Mouse (Mus musculus) midbrain, embryonic 13.5 days (tissue): ENCODE measurements at regions not wholly inside any gene's neighbourhood (a gene's known extent, or its start where the extent isn't known, plus 50 kb on each side); places are given as distances from the start of the nearest gene placed in this dataset.
A peak's percentile ranks its signal among the peaks of the same experiment; 100 is the strongest.

Experiments used
- ATAC-seq: fragments of 200-750 bp; cut with Nextera tagmentation; 2 replicates; pipeline ENCODE4 v1.8.0; 2017; ENCODE audit warnings: mild to moderate bottlenecking, moderate TSS enrichment, moderate library complexity
- H3K27ac ChIP-seq: fragments of 300-500 bp; sonication (generic); 2 replicates; pipeline ENCODE4 v1.5.1; 2015; ENCODE audit warnings: inconsistent platforms, mild to moderate bottlenecking, moderate library complexity
- H3K27me3 ChIP-seq: fragments of 300-500 bp; sonication (generic); 2 replicates; pipeline ENCODE4 v1.6.1; 2015; ENCODE audit warnings: mild to moderate bottlenecking, inconsistent platforms
- H3K36me3 ChIP-seq: fragments of 300-500 bp; sonication (generic); 2 replicates; pipeline ENCODE4 v1.6.1; 2015; ENCODE audit warnings: mild to moderate bottlenecking, inconsistent platforms
- H3K4me1 ChIP-seq: fragments of 300-500 bp; sonication (generic); replicated peaks from 2 replicates; pipeline ENCODE4 v1.6.1; 2015; ENCODE audit warnings: inconsistent platforms
- H3K4me2 ChIP-seq: fragments of 300-500 bp; sonication (generic); replicated peaks from 2 replicates; pipeline ENCODE4 v1.6.1; 2015; ENCODE audit warnings: moderate library complexity, mild to moderate bottlenecking, inconsistent platforms
- H3K4me3 ChIP-seq: fragments of 300-500 bp; sonication (generic); replicated peaks from 2 replicates; pipeline ENCODE4 v1.5.1; 2015; ENCODE audit warnings: mild to moderate bottlenecking, inconsistent platforms
- H3K9ac ChIP-seq: fragments of 300-500 bp; sonication (generic); replicated peaks from 2 replicates; pipeline ENCODE4 v1.6.1; 2015; ENCODE audit warnings: mild to moderate bottlenecking, inconsistent platforms
- H3K9me3 ChIP-seq: fragments of 300-500 bp; sonication (generic); 2 replicates; pipeline ENCODE4 v1.6.1; 2016; ENCODE audit warnings: mild to moderate bottlenecking, inconsistent platforms
- WGBS: fragments of 180-500 bp; shearing (Covaris S2); methylation state at CpG from one replicate; pipeline ENCODE4 v1.1.7; 2015; 5-methylcytosine and 5-hydroxymethylcytosine counted together

- H3K36me3 ChIP-seq = no peaks in the 10 kb centered on the region
- no peak for ATAC-seq
- H3K27me3 ChIP-seq = no peaks in the 10 kb centered on the region
- no peak overlapping the region for H3K27ac ChIP-seq
- no peaks in the 10 kb centered on the region for H3K4me1 ChIP-seq
- H3K9ac ChIP-seq = no peak overlapping the region
- no peaks in the 10 kb centered on the region for H3K9me3 ChIP-seq
- 92% methylated on average over 3 of the region's 3 CpGs for WGBS
- no peak overlapping the region for H3K4me2 ChIP-seq
- H3K4me3 ChIP-seq = no peak overlapping the region
Measured at GRCm38 (mm10) chr3:81589109-81589508, 343.3 kb upstream of the Ctso start.

- WGBS = 65% methylated on average over 2 of the region's 2 CpGs
- H3K4me2 ChIP-seq = no peak overlapping the region
Measured at GRCm38 (mm10) chr3:81629157-81629556, 303.2 kb upstream of the Ctso start.

GRCm38 (mm10) chr3:81658490-81658889 is 273.9 kb upstream of the Ctso start:
- Histone ChIP-seq H3K4me3 (no peak overlapping the region), H3K4me2 (no peak overlapping the region), H3K9ac (no peak overlapping the region), H3K27ac (no peak overlapping the region), H3K36me3 (no peaks in the 10 kb centered on the region), H3K27me3 (no peaks in the 10 kb centered on the region), H3K4me1 (peaks cover 9% of the 10 kb centered on the region; the same call in 1 of the 2 replicates), H3K9me3 (no peaks in the 10 kb centered on the region)
- 22% methylated on average over 3 of the region's 3 CpGs for WGBS
- ATAC-seq = no peak

More at GRCm38 (mm10) chr3:81629157-81629556, 303.2 kb upstream of the Ctso start:
- no peak for ATAC-seq
- Histone ChIP-seq H3K4me3 (no peak overlapping the region), H3K36me3 (no peaks in the 10 kb centered on the region), H3K9me3 (no peaks in the 10 kb centered on the region), H3K9ac (no peak overlapping the region), H3K4me1 (no peaks in the 10 kb centered on the region), H3K27ac (no peak overlapping the region), H3K27me3 (no peaks in the 10 kb centered on the region)

GRCm38 (mm10) chr3:81661620-81662019 is 270.8 kb upstream of the Ctso start:
- Histone ChIP-seq H3K9ac (no peak overlapping the region), H3K27me3 (no peaks in the 10 kb centered on the region), H3K4me2 (no peak overlapping the region), H3K36me3 (no peaks in the 10 kb centered on the region), H3K4me3 (no peak overlapping the region), H3K4me1 (peaks cover 9% of the 10 kb centered on the region; the same call in 1 of the 2 replicates), H3K9me3 (no peaks in the 10 kb centered on the region), H3K27ac (no peak overlapping the region)
- ATAC-seq = peak; percentile 88
- 11% methylated on average over 1 of the region's 1 CpGs for WGBS

GRCm38 (mm10) chr3:81666262-81666661 is 266.1 kb upstream of the Ctso start:
- H3K4me2 ChIP-seq = no peak overlapping the region
- no peak overlapping the region for H3K27ac ChIP-seq
- H3K4me1 ChIP-seq = peaks cover 6% of the 10 kb centered on the region; the same call in 1 of the 2 replicates
- ATAC-seq = no peak
- 59% methylated on average over 2 of the region's 2 CpGs for WGBS
- H3K27me3 ChIP-seq = no peaks in the 10 kb centered on the region
- no peak overlapping the region for H3K4me3 ChIP-seq
- H3K9me3 ChIP-seq = no peaks in the 10 kb centered on the region
- no peak overlapping the region for H3K9ac ChIP-seq
- H3K36me3 ChIP-seq = no peaks in the 10 kb centered on the region

- no peaks in the 10 kb centered on the region for H3K36me3 ChIP-seq
- H3K27ac ChIP-seq = no peak overlapping the region
- 78% methylated on average over 1 of the region's 1 CpGs for WGBS
- no peak overlapping the region for H3K4me2 ChIP-seq
- no peaks in the 10 kb centered on the region for H3K4me1 ChIP-seq
- no peak overlapping the region for H3K4me3 ChIP-seq
- ATAC-seq = no peak
- H3K9me3 ChIP-seq = no peaks in the 10 kb centered on the region
- no peaks in the 10 kb centered on the region for H3K27me3 ChIP-seq
- no peak overlapping the region for H3K9ac ChIP-seq
Measured at GRCm38 (mm10) chr3:81676570-81676969, 255.8 kb upstream of the Ctso start.

- Histone ChIP-seq H3K4me2 (no peak overlapping the region), H3K4me1 (no peaks in the 10 kb centered on the region), H3K9me3 (no peaks in the 10 kb centered on the region), H3K4me3 (no peak overlapping the region), H3K36me3 (no peaks in the 10 kb centered on the region), H3K9ac (no peak overlapping the region), H3K27ac (no peak overlapping the region), H3K27me3 (no peaks in the 10 kb centered on the region)
- ATAC-seq = no peak
- WGBS = 55% methylated on average over 1 of the region's 1 CpGs
Measured at GRCm38 (mm10) chr3:81701974-81702697, 230.3 kb upstream of the Ctso start.

GRCm38 (mm10) chr3:81718911-81719310 is 213.5 kb upstream of the Ctso start:
- Histone ChIP-seq H3K9ac (no peak overlapping the region), H3K27ac (no peak overlapping the region), H3K4me1 (no peaks in the 10 kb centered on the region), H3K4me3 (no peak overlapping the region), H3K36me3 (no peaks in the 10 kb centered on the region), H3K4me2 (no peak overlapping the region), H3K9me3 (no peaks in the 10 kb centered on the region), H3K27me3 (no peaks in the 10 kb centered on the region)
- no peak for ATAC-seq
- WGBS = 78% methylated on average over 1 of the region's 1 CpGs

- H3K27me3 ChIP-seq = no peaks in the 10 kb centered on the region
- H3K9ac ChIP-seq = no peak overlapping the region
- ATAC-seq = no peak
- WGBS = 83% methylated on average over 8 of the region's 8 CpGs
- H3K9me3 ChIP-seq = no peaks in the 10 kb centered on the region
- H3K4me1 ChIP-seq = no peaks in the 10 kb centered on the region
- H3K4me3 ChIP-seq = no peak overlapping the region
- H3K27ac ChIP-seq = no peak overlapping the region
- H3K36me3 ChIP-seq = no peaks in the 10 kb centered on the region
- no peak overlapping the region for H3K4me2 ChIP-seq
Measured at GRCm38 (mm10) chr3:81735463-81735862, 196.9 kb upstream of the Ctso start.

GRCm38 (mm10) chr3:81736838-81737237 is 195.6 kb upstream of the Ctso start:
- Histone ChIP-seq H3K4me1 (no peaks in the 10 kb centered on the region), H3K9ac (no peak overlapping the region), H3K4me2 (no peak overlapping the region), H3K9me3 (no peaks in the 10 kb centered on the region), H3K27me3 (no peaks in the 10 kb centered on the region), H3K4me3 (no peak overlapping the region), H3K27ac (no peak overlapping the region), H3K36me3 (no peaks in the 10 kb centered on the region)
- ATAC-seq = no peak

- Histone ChIP-seq H3K36me3 (no peaks in the 10 kb centered on the region), H3K9ac (no peak overlapping the region), H3K27ac (no peak overlapping the region), H3K9me3 (no peaks in the 10 kb centered on the region), H3K4me2 (no peak overlapping the region), H3K4me3 (no peak overlapping the region), H3K4me1 (no peaks in the 10 kb centered on the region), H3K27me3 (no peaks in the 10 kb centered on the region)
- no peak for ATAC-seq
- 55% methylated on average over 5 of the region's 5 CpGs for WGBS
Measured at GRCm38 (mm10) chr3:81742124-81742523, 190.3 kb upstream of the Ctso start.

- Histone ChIP-seq H3K27me3 (no peaks in the 10 kb centered on the region), H3K4me1 (no peaks in the 10 kb centered on the region), H3K9me3 (no peaks in the 10 kb centered on the region), H3K9ac (no peak overlapping the region), H3K4me2 (no peak overlapping the region), H3K4me3 (no peak overlapping the region), H3K27ac (no peak overlapping the region), H3K36me3 (no peaks in the 10 kb centered on the region)
- 72% methylated on average over 1 of the region's 1 CpGs for WGBS
- ATAC-seq = no peak
Measured at GRCm38 (mm10) chr3:81750164-81750563, 182.2 kb upstream of the Ctso start.

GRCm38 (mm10) chr3:81752955-81753354 is 179.4 kb upstream of the Ctso start:
- H3K36me3 ChIP-seq = no peaks in the 10 kb centered on the region
- H3K4me3 ChIP-seq = no peak overlapping the region
- no peaks in the 10 kb centered on the region for H3K27me3 ChIP-seq
- no peak overlapping the region for H3K9ac ChIP-seq
- H3K9me3 ChIP-seq = no peaks in the 10 kb centered on the region
- ATAC-seq = no peak
- no peak overlapping the region for H3K27ac ChIP-seq
- no peaks in the 10 kb centered on the region for H3K4me1 ChIP-seq
- no peak overlapping the region for H3K4me2 ChIP-seq
- 83% methylated on average over 4 of the region's 4 CpGs for WGBS
